Mouse (Mus musculus) adrenal gland, postnatal 4 days (tissue): Measurements from ENCODE around the gene Fam189a1. TPM values are rescaled to one million over a fixed set of nuclear protein-coding genes. Genes with fewer than 3 reads are reported as not detected.

Source experiments
- DNase-seq, 2 experiments: peaks; one replicate each; pipeline ENCODE4 v3.0.0; 2021 to 2022; ENCODE audit warnings: low spot score in 2 of 2, mixed read lengths in 2 of 2
- total RNA-seq, 2 experiments: library from RNA; stranded (reverse); gene quantifications; 2 replicates each; pipeline ENCODE4 v1.2.3; 2021

The Fam189a1 gene
- total RNA-seq, 2 experiments from 2014 or later, result 0.84 to 1.2 TPM

DNA sequence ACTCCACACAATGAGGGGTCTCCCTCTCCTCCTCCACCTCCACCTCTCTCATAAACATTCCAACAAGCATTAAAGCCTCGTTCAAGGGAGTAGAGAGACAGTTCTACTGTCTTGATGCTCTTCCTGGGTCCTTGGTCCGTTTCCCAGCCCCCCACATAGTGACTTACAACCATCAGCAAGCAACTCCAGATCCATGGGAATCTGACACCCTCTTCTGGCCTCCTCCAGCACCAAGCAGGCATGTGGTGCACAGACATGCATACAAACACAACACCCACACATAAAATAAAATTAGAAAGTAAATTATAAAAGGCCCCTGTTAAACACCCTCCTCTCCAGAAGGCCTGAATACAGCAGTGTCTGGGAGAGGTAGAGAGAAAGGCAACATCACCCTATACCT lies 317.1 kb downstream of the Fam189a1 start:
- no peak for DNase-seq

GRCm38 (mm10) chr7:64830214-64830995 lies 326.0 kb downstream of the Fam189a1 start:
- no peak for DNase-seq

DNA sequence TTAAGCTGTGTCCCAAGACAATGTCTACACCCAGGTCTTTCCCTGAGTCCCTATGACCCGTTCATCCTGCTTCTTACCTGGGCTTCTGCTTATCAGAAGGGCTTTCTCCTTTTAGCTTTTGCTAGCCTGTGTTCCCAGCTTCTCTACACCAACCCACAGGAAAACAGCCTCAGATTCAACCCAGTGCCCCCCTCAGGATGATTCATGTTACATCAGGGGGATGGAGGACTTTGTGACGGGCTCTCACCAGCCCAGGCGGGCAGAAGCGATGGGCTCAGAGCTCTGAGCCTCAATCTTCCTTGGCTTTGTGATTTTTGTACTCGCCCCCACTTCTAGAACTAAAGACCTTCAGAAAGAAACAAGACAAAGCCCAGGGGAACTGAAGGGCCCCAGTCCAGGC lies 335.3 kb downstream of the Fam189a1 start:
- no peak for DNase-seq

- no peak for DNase-seq
Observed at GRCm38 (mm10) chr7:64819683-64820082, 336.7 kb downstream of the Fam189a1 start.

DNA sequence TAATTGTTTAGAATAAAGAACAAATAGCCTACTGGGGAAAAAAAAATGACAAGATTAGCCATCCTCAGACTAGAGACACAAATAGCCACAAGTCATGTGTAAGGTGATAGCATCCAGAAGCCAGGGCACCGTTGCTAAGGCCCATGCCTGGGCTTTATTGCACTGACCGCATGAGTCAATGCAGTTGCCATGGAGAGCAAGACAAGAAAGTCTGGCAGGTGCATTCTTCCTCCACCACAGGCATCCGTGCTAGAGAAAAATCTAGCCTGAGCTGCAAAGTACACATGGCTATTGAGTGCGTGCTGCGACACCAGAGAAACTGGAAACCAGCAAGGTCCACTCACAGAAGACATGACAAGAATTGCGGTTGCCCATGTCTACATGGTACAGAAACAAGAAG lies 347.5 kb downstream of the Fam189a1 start:
- DNase-seq, result no peak

DNA sequence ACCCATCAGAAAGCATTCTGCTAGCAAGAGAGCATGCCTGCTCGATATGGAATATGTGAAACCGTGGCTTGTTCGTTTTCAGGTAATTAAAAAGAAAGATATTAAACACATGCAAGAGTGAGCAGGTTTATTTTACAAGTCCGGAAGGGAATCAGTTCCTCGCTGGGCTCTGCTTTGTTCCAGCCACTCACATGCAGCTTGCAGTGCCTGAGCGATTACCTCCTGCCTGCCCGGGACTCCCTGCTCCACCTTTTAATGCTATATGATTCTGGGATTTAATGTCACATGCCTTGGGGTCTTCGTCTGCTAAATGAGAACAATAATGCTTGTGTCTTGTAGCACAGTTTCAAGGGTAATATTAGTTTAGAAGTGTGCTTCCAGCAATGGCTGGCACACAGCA lies 351.3 kb downstream of the Fam189a1 start:
- DNase-seq, result no peak

- no peak for DNase-seq
Observed at GRCm38 (mm10) chr7:64795554-64795953, 360.8 kb downstream of the Fam189a1 start.

GRCm38 (mm10) chr7:64792031-64792430 lies 364.3 kb downstream of the Fam189a1 start:
- peak in 1 of 2 experiments; percentile 45 for DNase-seq

- DNase-seq, result no peak
Observed at GRCm38 (mm10) chr7:64791145-64791544, 365.2 kb downstream of the Fam189a1 start.

- no peak for DNase-seq
Observed at GRCm38 (mm10) chr7:64785040-64785439, 371.3 kb downstream of the Fam189a1 start.

- DNase-seq, result no peak
Observed at GRCm38 (mm10) chr7:64779501-64779900, 376.9 kb downstream of the Fam189a1 start.

- no peak for DNase-seq
Observed at GRCm38 (mm10) chr7:64776708-64777489, 379.5 kb downstream of the Fam189a1 start.

DNA sequence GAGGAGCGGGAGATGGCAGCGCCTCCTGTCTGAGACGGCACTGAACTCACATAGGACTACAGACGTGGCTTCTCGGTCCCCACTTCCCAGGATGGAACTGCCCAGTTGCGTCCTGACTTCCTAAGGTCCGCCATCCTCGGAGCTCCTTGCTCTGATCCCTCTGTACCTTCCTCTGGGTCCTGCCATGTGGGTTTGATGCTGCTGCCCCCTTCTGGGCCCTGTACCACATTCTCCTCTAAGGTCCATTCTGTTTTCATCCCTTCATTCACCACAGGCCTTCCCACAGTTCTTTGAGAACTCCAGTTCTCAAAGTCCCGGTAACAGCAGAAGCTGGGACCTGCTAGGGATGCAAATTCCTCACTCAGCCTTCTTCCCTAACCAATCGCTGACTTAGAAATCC lies 382.9 kb downstream of the Fam189a1 start:
- no peak for DNase-seq

- DNase-seq, result no peak
Observed at GRCm38 (mm10) chr7:64770779-64771390, 385.5 kb downstream of the Fam189a1 start.

- no peak for DNase-seq
Observed at GRCm38 (mm10) chr7:64769768-64770167, 386.6 kb downstream of the Fam189a1 start.

GRCm38 (mm10) chr7:64765595-64765994 lies 390.8 kb downstream of the Fam189a1 start:
- no peak for DNase-seq

- DNase-seq, result no peak
Observed at GRCm38 (mm10) chr7:64755141-64755540, 401.2 kb downstream of the Fam189a1 start.

- DNase-seq, result no peak
Observed at GRCm38 (mm10) chr7:64754161-64754560, 402.2 kb downstream of the Fam189a1 start.

GRCm38 (mm10) chr7:64753678-64754077 lies 402.7 kb downstream of the Fam189a1 start:
- DNase-seq, result no peak

- DNase-seq, result no peak
Observed at GRCm38 (mm10) chr7:64752133-64752532, 404.2 kb downstream of the Fam189a1 start.

DNA sequence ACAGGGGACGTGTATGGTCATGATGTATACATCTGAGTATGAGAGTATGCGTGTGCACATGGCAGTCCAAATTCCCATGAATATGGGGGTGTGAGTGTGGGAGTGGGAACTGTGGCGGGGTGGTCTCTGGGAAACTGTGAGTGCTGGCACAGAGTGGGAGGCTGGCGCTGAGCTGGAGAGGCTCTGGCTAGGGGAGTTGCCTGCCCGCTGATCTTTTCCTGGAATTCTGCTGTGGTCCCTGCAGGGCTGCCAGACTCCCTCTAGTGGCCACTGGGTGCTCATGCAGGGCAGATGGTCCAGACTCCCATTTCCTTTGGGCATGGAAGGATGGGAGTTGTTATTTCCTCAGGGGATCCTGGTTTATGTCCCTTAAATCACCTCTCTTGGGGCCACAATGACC lies 404.9 kb downstream of the Fam189a1 start:
- DNase-seq, result peak in 1 of 2 experiments; percentile 19

DNA sequence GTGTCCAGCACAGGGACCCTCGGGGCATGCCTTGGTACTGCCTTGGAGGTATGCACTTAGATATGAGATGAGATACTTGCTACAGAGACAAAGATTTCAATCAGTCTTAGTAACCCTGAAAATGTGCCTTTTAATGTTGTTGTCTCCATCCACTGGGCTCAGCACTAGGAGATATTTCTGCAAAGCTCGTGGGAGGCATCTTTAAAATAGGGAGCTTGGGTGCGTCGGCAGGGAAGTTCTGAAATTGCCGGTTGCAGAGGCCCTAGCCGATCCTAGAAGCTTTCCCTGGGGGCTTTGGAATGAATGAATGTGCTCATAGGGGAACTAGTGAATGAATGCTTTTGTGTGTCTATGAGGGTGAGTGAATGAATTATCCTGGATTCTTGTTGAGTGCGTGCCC lies 412.8 kb downstream of the Fam189a1 start:
- no peak for DNase-seq
